Mouse (Mus musculus) heart, adult 2 months (tissue): ENCODE measurements at regions not wholly inside any gene's neighbourhood (a gene's known extent, or its start where the extent isn't known, plus 50 kb on each side); places are given as distances from the start of the nearest gene placed in this dataset.

Source experiments
- DNase-seq, 2 experiments: peaks; one replicate each; pipeline ENCODE4 v3.0.0; 2021
- H3K27ac ChIP-seq: fragments of 200-600 bp; 2 replicates; pipeline ENCODE4 v1.8.1; 2022
- H3K27me3 ChIP-seq: fragments of 200-500 bp; 2 replicates; pipeline ENCODE4 v1.6.1; 2012; ENCODE audit warnings: mild to moderate bottlenecking, low read length, inconsistent platforms, mixed read lengths; ENCODE audit not compliant: control insufficient read depth, insufficient read depth
- H3K36me3 ChIP-seq: fragments of 200-500 bp; 2 replicates; pipeline ENCODE4 v1.6.1; 2012; ENCODE audit warnings: low read length, inconsistent platforms; ENCODE audit not compliant: control insufficient read depth, insufficient read depth
- H3K4me1 ChIP-seq: fragments of 200-500 bp; 2 replicates; pipeline ENCODE4 v1.6.1; 2011; ENCODE audit warnings: low read length; ENCODE audit not compliant: control insufficient read depth, insufficient read depth
- H3K4me3 ChIP-seq: fragments of 200-600 bp; 2 replicates; pipeline ENCODE4 v1.8.1; 2022
- H3K79me2 ChIP-seq: fragments of 200-500 bp; replicated peaks from 2 replicates; pipeline ENCODE4 v1.6.1; 2012; ENCODE audit warnings: mild to moderate bottlenecking, inconsistent platforms, low read length, moderate library complexity, mixed read lengths; ENCODE audit not compliant: control insufficient read depth, insufficient read depth
- H3K9ac ChIP-seq: fragments of 200-500 bp; 2 replicates; pipeline ENCODE4 v1.6.1; 2012; ENCODE audit warnings: low read depth, mild to moderate bottlenecking, control low read depth, inconsistent platforms, low read length, mixed read lengths
- CTCF ChIP-seq: fragments of 200-600 bp; IDR thresholded peaks from 2 replicates; pipeline ENCODE4 v1.8.1; 2022; ENCODE audit warnings: antibody characterized with exemption, mild to moderate bottlenecking, moderate library complexity
- EP300 ChIP-seq: fragments of 200-500 bp; IDR thresholded peaks from 2 replicates; pipeline ENCODE4 v1.6.1; 2011; ENCODE audit warnings: low read depth, low read length, control low read depth; ENCODE audit not compliant: insufficient read depth
- POLR2A ChIP-seq: fragments of 200-500 bp; IDR thresholded peaks from 2 replicates; pipeline ENCODE4 v1.6.1; 2011; ENCODE audit warnings: mild to moderate bottlenecking, low read depth, low read length, control low read depth; ENCODE audit not compliant: insufficient read depth
- WGBS: fragments of 180-500 bp; shearing (Covaris S2); methylation state at CpG from one replicate; pipeline ENCODE4 v1.1.7; 2018; 5-methylcytosine and 5-hydroxymethylcytosine counted together
- intact Hi-C: fragments of 180-260 bp; cut with DNase I; formaldehyde crosslinking; loops from one replicate; pipeline ENCODE4 v1.15.1; 2025

DNA sequence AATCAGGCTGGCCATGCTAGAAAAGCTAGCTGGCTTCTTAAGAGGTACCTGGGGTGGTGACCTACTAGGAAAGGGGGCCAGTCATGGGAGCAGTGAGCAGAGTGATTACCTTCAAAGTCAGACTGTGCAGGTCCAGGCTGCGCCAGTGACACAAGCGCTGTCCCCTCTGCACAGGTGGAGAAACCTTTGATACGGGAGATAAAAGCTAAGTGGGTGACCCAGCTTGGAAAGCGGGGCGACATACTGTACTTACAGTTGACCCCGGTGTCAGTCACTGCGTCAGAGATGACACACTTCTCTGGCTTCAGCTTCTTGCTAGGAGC lies 54.7 kb upstream of the 1700024P04Rik start:
- Histone ChIP-seq H3K36me3 (no peaks in the 10 kb centered on the region), H3K9ac (no peak overlapping the region), H3K4me3 (no peak overlapping the region), H3K27ac (no peak overlapping the region), H3K79me2 (no peaks in the 10 kb centered on the region), H3K27me3 (no peaks in the 10 kb centered on the region), H3K4me1 (no peaks in the 10 kb centered on the region)
- WGBS = 92% methylated on average over 7 of the region's 7 CpGs
- TF ChIP-seq EP300 = no peak
- no peak for TF ChIP-seq POLR2A
- no peak for TF ChIP-seq CTCF
- no peak for DNase-seq
- intact Hi-C loops = no loop called here

DNA sequence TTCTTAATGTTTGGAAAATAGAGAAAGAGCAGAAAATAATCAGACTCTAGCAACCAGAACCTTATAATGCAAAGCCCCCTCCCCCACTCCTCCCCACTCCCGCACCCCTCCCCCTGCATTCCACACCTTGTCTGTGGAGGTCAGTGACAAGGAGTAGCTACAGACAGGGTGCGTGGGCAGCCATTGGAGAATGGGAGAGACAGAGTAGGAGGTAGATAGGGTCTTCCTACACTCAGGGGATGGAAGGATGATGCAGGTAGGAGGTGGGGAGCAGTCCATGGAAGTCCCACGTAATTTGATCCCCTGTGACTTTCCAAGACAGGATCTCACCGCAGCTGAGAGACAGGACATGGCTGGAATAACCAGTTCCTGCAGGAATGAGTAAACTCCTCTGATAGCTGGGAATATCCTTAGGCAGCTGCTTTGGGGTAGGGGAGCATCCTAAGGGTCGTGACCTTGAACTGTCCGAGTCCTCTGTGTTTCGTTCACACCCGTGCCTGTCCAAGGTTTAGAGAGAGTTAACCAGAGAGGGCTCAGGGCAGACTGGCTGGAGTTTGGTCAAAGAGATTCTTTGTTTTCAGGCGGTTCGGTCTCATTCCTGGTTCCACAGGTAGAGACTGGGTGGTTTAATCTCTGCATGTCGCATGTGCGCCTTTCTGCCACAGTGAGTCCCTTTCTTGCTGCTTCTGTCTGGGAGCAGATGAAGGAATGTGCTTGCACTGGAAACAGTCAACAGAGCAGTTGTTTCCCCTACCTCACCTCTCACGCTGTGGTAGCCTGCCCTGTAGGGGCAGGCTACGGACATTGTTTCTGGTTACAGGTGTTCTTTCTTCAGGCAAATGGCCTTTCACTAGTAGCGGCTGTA lies 54.1 kb upstream of the 1700024P04Rik start:
- TF ChIP-seq POLR2A = no peak
- no peak for TF ChIP-seq CTCF
- TF ChIP-seq EP300 = no peak
- intact Hi-C loops = no loop called here
- DNase-seq = no peak
- H3K4me1 ChIP-seq = no peaks in the 10 kb centered on the region
- H3K36me3 ChIP-seq = no peaks in the 10 kb centered on the region
- no peak overlapping the region for H3K4me3 ChIP-seq
- no peak overlapping the region for H3K9ac ChIP-seq
- no peaks in the 10 kb centered on the region for H3K27me3 ChIP-seq
- H3K79me2 ChIP-seq = no peaks in the 10 kb centered on the region
- WGBS = 62% methylated on average over 15 of the region's 15 CpGs
- no peak overlapping the region for H3K27ac ChIP-seq

GRCm38 (mm10) chr13:99037131-99037530 lies 52.8 kb upstream of the 1700024P04Rik start:
- no peaks in the 10 kb centered on the region for H3K27me3 ChIP-seq
- no peak overlapping the region for H3K27ac ChIP-seq
- no peaks in the 10 kb centered on the region for H3K79me2 ChIP-seq
- DNase-seq = no peak
- WGBS = 92% methylated on average over 4 of the region's 4 CpGs
- TF ChIP-seq POLR2A (no peak), EP300 (no peak), CTCF (no peak)
- H3K4me3 ChIP-seq = no peak overlapping the region
- intact Hi-C loops = no loop called here
- no peak overlapping the region for H3K9ac ChIP-seq
- H3K36me3 ChIP-seq = no peaks in the 10 kb centered on the region
- H3K4me1 ChIP-seq = no peaks in the 10 kb centered on the region
